Mouse (Mus musculus): ENCODE measurements around the gene Aes. TPM values are rescaled to one million over a fixed set of nuclear protein-coding genes. Genes with fewer than 3 reads are reported as not detected.

Aes gene
- polyA plus RNA-seq, 1 experiment from 2014 or later, result 650 TPM

GRCm38 (mm10) chr10:81559627-81560539, 595 bp downstream of the Aes start:
- ATAC-seq (replicated peaks; ENCODE audit: insufficient number of reproducible peaks, insufficient read depth, low FRiP score, low read depth), result peak; percentile 28
- WGBS, result under 1% methylated on average over 29 of the region's 36 CpGs
- peak overlapping the region; percentile 96 for H3K4me2 ChIP-seq

GRCm38 (mm10) chr10:81560719-81561459, 1.6 kb downstream of the Aes start:
- peak; percentile 8; the same call in 1 of the 2 replicates for ATAC-seq (replicated peaks; ENCODE audit: insufficient number of reproducible peaks, insufficient read depth, low FRiP score, low read depth)
- Histone ChIP-seq H3K4me1 (replicated peaks) (peaks cover 52% of the 10 kb centered on the region), H3K4me3 (peak overlapping the region; percentile 97)

More at GRCm38 (mm10) chr10:81559627-81560539, 595 bp downstream of the Aes start:
- H3K9me3 ChIP-seq (replicated peaks), result no peaks in the 10 kb centered on the region
- no peaks in the 10 kb centered on the region for H3K27me3 ChIP-seq
- peak overlapping the region; percentile 97 for H3K4me3 ChIP-seq
- H3K9ac ChIP-seq, result peak overlapping the region; percentile 99
- peaks cover 47% of the 10 kb centered on the region for H3K4me1 ChIP-seq (replicated peaks)
- H3K27ac ChIP-seq, result peak overlapping the region; percentile 95
- H3K36me3 ChIP-seq, result peaks cover 19% of the 10 kb centered on the region

GRCm38 (mm10) chr10:81562411-81562810, 3.1 kb downstream of the Aes start:
- Histone ChIP-seq H3K9me3 (replicated peaks) (no peaks in the 10 kb centered on the region), H3K27me3 (no peaks in the 10 kb centered on the region), H3K4me1 (replicated peaks) (peaks cover 56% of the 10 kb centered on the region), H3K4me2 (peak overlapping the region; percentile 14; the same call in 1 of the 2 replicates), H3K36me3 (peaks cover 40% of the 10 kb centered on the region), H3K4me3 (no peak overlapping the region), H3K27ac (no peak overlapping the region), H3K9ac (0 out of 2 replicates have a peak overlapping the region, but pooled peaks have one; percentile 12)
- ATAC-seq (replicated peaks; ENCODE audit: insufficient number of reproducible peaks, insufficient read depth, low FRiP score, low read depth), result no peak
- 82% methylated on average over 6 of the region's 6 CpGs for WGBS

More at GRCm38 (mm10) chr10:81560719-81561459, 1.6 kb downstream of the Aes start:
- H3K27ac ChIP-seq, result peak overlapping the region; percentile 95
- peaks cover 30% of the 10 kb centered on the region for H3K36me3 ChIP-seq
- H3K27me3 ChIP-seq, result no peaks in the 10 kb centered on the region
- 7% methylated on average over 16 of the region's 16 CpGs for WGBS
- H3K9ac ChIP-seq, result peak overlapping the region; percentile 99
- H3K4me2 ChIP-seq, result peak overlapping the region; percentile 96
- no peaks in the 10 kb centered on the region for H3K9me3 ChIP-seq (replicated peaks)

GRCm38 (mm10) chr10:81563481-81563880, 4.2 kb downstream of the Aes start:
- peak overlapping the region; percentile 59 for H3K4me2 ChIP-seq
- peak overlapping the region; percentile 58 for H3K9ac ChIP-seq
- peaks cover 40% of the 10 kb centered on the region for H3K36me3 ChIP-seq
- 45% methylated on average over 6 of the region's 6 CpGs for WGBS
- ATAC-seq (replicated peaks; ENCODE audit: insufficient number of reproducible peaks, insufficient read depth, low FRiP score, low read depth), result no peak
- H3K4me1 ChIP-seq (replicated peaks), result peaks cover 64% of the 10 kb centered on the region
- peak overlapping the region; percentile 79 for H3K27ac ChIP-seq
- H3K27me3 ChIP-seq, result no peaks in the 10 kb centered on the region
- no peaks in the 10 kb centered on the region for H3K9me3 ChIP-seq (replicated peaks)
- peak overlapping the region; percentile 41 for H3K4me3 ChIP-seq

GRCm38 (mm10) chr10:81564216-81564615, 4.9 kb downstream of the Aes start:
- Histone ChIP-seq H3K9me3 (replicated peaks) (no peaks in the 10 kb centered on the region), H3K4me1 (replicated peaks) (peaks cover 66% of the 10 kb centered on the region), H3K27ac (peak overlapping the region; percentile 79), H3K27me3 (no peaks in the 10 kb centered on the region), H3K9ac (peak overlapping the region; percentile 58), H3K4me2 (peak overlapping the region; percentile 59), H3K4me3 (peak overlapping the region; percentile 41), H3K36me3 (peaks cover 40% of the 10 kb centered on the region)
- WGBS, result 2% methylated on average over 10 of the region's 10 CpGs
- no peak for ATAC-seq (replicated peaks; ENCODE audit: insufficient number of reproducible peaks, insufficient read depth, low FRiP score, low read depth)

GRCm38 (mm10) chr10:81564734-81565133, 5.4 kb downstream of the Aes start:
- Histone ChIP-seq H3K4me3 (no peak overlapping the region), H3K4me1 (replicated peaks) (peaks cover 71% of the 10 kb centered on the region), H3K9me3 (replicated peaks) (no peaks in the 10 kb centered on the region), H3K27me3 (no peaks in the 10 kb centered on the region), H3K36me3 (peaks cover 40% of the 10 kb centered on the region), H3K9ac (no peak overlapping the region), H3K27ac (peak overlapping the region; percentile 79), H3K4me2 (peak overlapping the region; percentile 59)
- no peak for ATAC-seq (replicated peaks; ENCODE audit: insufficient number of reproducible peaks, insufficient read depth, low FRiP score, low read depth)
- 36% methylated on average over 10 of the region's 10 CpGs for WGBS

- H3K9ac ChIP-seq, result no peak overlapping the region
- WGBS, result 50% methylated on average over 20 of the region's 20 CpGs
- peaks cover 79% of the 10 kb centered on the region for H3K4me1 ChIP-seq (replicated peaks)
- ATAC-seq (replicated peaks; ENCODE audit: insufficient number of reproducible peaks, insufficient read depth, low FRiP score, low read depth), result no peak
- no peak overlapping the region for H3K4me3 ChIP-seq
- H3K4me2 ChIP-seq, result no peak overlapping the region
- H3K36me3 ChIP-seq, result peaks cover 40% of the 10 kb centered on the region
- no peaks in the 10 kb centered on the region for H3K9me3 ChIP-seq (replicated peaks)
- no peak overlapping the region for H3K27ac ChIP-seq
- H3K27me3 ChIP-seq, result no peaks in the 10 kb centered on the region
Observed at GRCm38 (mm10) chr10:81565257-81566228, 6.3 kb downstream of the Aes start.

GRCm38 (mm10) chr10:81568381-81569191, 9.3 kb downstream of the Aes start:
- Histone ChIP-seq H3K4me1 (replicated peaks) (peaks cover 70% of the 10 kb centered on the region), H3K9ac (peak overlapping the region; percentile 43; the same call in 1 of the 2 replicates), H3K9me3 (replicated peaks) (no peaks in the 10 kb centered on the region), H3K27ac (peak overlapping the region; percentile 90), H3K4me3 (no peak overlapping the region), H3K4me2 (peak overlapping the region; percentile 53), H3K36me3 (peaks cover 30% of the 10 kb centered on the region), H3K27me3 (no peaks in the 10 kb centered on the region)
- ATAC-seq (replicated peaks; ENCODE audit: insufficient number of reproducible peaks, insufficient read depth, low FRiP score, low read depth), result peak; percentile 13
- 10% methylated on average over 15 of the region's 16 CpGs for whole genome bisulfite sequencing

- Histone ChIP-seq H3K9ac (0 out of 2 replicates have a peak overlapping the region, but pooled peaks have one; percentile 43), H3K27ac (peak overlapping the region; percentile 90), H3K9me3 (replicated peaks) (no peaks in the 10 kb centered on the region), H3K27me3 (no peaks in the 10 kb centered on the region; the same call in 1 of the 2 replicates), H3K4me2 (no peak overlapping the region), H3K36me3 (peaks cover 23% of the 10 kb centered on the region), H3K4me3 (no peak overlapping the region), H3K4me1 (replicated peaks) (peaks cover 65% of the 10 kb centered on the region)
- no peak for ATAC-seq (replicated peaks; ENCODE audit: insufficient number of reproducible peaks, insufficient read depth, low FRiP score, low read depth)
- 67% methylated on average over 9 of the region's 9 CpGs for WGBS
Observed at GRCm38 (mm10) chr10:81569507-81570237, 10.4 kb downstream of the Aes start.
